Mouse (Mus musculus) retina, postnatal 1 day (tissue): ENCODE results near the gene S100a16.

Experiments used
- DNase-seq: peaks from one replicate; pipeline ENCODE4 v3.0.0-alpha.2; 2012

The S100a16 gene

DNA sequence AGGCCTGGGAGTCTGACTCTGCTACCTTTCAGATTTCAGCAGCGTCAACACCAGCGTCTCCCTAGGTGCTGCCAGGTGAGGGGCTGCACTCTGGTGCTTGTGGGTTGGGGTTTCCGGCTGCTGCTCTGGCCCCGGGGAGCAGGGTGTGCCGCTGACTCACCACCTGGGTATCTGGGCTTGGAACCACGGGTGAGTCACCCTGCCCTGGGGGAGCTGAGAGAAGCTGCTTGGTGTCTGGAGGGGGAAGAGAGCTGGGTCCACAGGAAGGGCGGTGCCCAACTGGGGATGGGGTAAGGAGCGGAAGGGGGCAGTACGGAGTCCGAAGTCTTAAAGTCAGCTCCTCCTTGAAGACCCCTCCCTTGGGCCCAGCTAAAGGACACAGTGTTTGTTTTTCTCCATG is 49.9 kb downstream of the S100a16 start:
- no peak for DNase-seq

DNA sequence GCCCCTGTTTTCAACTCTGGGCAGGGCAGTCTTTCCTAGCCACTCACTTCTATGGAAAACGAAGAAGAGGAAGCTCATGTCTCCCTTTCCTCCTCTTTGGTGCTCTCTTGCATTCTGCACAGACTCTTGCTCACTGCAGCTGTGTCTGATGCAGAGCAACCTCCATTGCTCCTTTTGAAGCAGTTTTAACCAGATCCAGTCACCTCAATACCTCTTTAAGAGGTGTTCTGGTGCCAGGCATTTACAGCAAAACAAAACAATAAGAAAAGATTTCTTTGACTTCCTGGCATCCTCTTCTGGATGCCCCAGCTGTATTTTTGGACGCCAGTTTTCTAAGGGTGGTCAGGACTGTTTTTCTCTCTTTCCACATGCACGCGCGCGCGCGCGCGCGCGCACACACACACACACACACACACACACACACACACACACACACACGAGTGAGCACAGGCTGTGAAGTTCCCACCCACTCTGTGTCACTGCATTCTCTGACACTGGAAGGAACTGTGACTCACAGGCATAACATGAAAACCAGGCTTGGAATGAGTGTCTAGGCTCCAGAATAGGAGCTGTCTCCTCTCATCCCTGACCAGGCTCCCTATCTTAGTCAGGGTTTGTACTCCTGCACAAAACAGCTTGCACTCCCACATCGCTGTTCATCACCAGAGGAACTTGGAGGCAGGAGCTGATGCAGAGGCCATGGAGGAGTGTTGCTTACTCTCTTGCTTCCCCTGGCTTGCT is 50.5 kb downstream of the S100a16 start:
- DNase-seq, result no peak

DNA sequence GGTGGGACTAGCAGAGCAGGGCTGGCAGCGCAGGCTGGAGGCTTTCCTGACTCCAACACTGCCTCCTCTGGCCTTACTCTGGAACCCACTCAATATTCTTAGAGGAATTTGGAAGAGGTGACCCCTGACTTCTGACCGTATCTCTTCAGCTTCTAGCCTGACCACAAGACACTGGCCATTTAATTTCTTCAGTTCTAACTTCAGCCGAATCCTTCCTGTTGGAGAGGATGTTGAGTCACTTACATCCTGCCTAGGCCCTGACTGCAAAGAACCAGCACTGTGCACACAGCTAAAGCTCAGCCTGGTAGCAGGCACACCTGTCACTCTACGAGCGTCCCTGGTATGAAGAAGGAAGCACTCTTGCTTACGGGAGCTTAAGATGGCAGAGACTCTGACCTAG is 52.3 kb downstream of the S100a16 start:
- no peak for DNase-seq

DNA sequence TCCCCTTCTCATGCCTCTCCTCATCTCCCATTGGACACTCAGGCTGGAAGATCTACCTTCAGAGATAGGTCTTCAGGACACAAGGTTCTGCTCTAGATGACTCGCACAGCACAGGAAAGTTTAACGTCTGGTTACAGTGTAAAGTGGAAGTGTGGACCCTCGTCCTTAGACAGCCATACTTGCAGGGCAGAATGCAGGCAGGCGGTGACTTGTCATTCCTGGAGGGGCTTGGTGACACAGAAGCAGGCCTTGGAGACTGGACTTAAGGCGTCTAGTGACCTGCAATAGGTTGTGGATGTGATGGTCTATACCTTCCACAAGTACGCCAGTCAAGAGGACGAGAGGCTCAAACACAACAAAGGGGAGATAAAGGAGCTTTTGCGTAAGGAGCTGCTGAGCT is 52.9 kb downstream of the S100a16 start, which contains the start of gene S100a2:
S100a2 (plus strand) TSS at position 301 of the 400 bp plus-strand sequence.
- DNase-seq, result no peak
